Mouse (Mus musculus) limb, embryonic 10.5 days (tissue): Measurements from ENCODE around the gene Tyrp1. TPM values are rescaled to one million over a fixed set of nuclear protein-coding genes. Genes with fewer than 3 reads are reported as not detected.

Experiments used
- DNase-seq: peaks from one replicate; pipeline ENCODE4 v3.0.0-alpha.2; 2017; ENCODE audit warnings: low spot score
- H3K27ac ChIP-seq: fragments of 300-500 bp; sonication (generic); 2 replicates; pipeline ENCODE4 v1.5.1; 2016; ENCODE audit warnings: mild to moderate bottlenecking
- H3K27me3 ChIP-seq: fragments of 300-500 bp; sonication (generic); 2 replicates; pipeline ENCODE4 v1.6.1; 2016; ENCODE audit warnings: low read depth, mild to moderate bottlenecking; ENCODE audit not compliant: poor library complexity, severe bottlenecking
- H3K36me3 ChIP-seq: fragments of 300-500 bp; sonication (generic); 2 replicates; pipeline ENCODE4 v1.6.1; 2016; ENCODE audit warnings: mild to moderate bottlenecking, moderate library complexity
- H3K4me1 ChIP-seq: fragments of 300-500 bp; sonication (generic); 2 replicates; pipeline ENCODE4 v1.6.1; 2016
- H3K4me3 ChIP-seq: fragments of 300-500 bp; sonication (generic); 2 replicates; pipeline ENCODE4 v1.5.1; 2016; ENCODE audit warnings: mild to moderate bottlenecking, moderate library complexity
- H3K9me3 ChIP-seq: fragments of 300-500 bp; sonication (generic); replicated peaks from 2 replicates; pipeline ENCODE4 v1.6.1; 2016; ENCODE audit warnings: mild to moderate bottlenecking
- WGBS: fragments of 180-500 bp; shearing (Covaris S2); methylation state at CpG from one replicate; pipeline ENCODE4 v1.1.7; 2016; 5-methylcytosine and 5-hydroxymethylcytosine counted together
- polyA plus RNA-seq: library from polyadenylated mRNA; unstranded; fragments of >200 nt; fragmentation: Nextera tagmentation; extraction: Ambion mirVana; gene quantifications from 2 replicates; pipeline ENCODE4 v1.2.1, GENCODE M21; 2016

Gene Tyrp1
- polyA plus RNA-seq, result not detected in 2 replicates

DNA sequence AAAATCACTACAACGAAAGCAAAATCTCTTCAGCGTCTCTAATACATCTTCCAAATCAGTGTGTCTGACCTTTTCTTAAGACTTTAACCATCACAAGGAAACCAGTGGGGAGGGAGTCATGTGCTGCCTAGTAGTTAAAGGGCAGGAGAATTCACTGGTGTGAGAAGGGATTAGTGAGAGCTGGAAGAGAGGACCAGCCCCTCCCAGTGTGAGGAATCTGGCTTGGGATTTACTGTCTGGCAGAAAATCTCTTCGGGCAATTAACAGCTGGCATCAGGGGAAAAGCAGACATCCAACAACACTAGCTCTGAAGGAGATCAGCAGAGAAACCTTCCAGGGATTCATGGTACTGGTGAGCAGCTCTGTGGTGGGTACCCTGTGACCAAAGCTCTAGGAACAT is at the start of gene Tyrp1:
Gene Tyrp1, plus strand, starts transcription at position 74 of the 400 bp plus-strand sequence.
- Histone ChIP-seq H3K4me1 (no peaks in the 10 kb centered on the region), H3K9me3 (no peaks in the 10 kb centered on the region), H3K4me3 (no peak within 1 kb of the TSS), H3K36me3 (no peaks in the 10 kb centered on the region), H3K27ac (no peak within 1 kb of the TSS), H3K27me3 (no peaks in the 10 kb centered on the region)
- no peak for DNase-seq
- 50% methylated on average over 3 of the region's 3 CpGs for WGBS

DNA sequence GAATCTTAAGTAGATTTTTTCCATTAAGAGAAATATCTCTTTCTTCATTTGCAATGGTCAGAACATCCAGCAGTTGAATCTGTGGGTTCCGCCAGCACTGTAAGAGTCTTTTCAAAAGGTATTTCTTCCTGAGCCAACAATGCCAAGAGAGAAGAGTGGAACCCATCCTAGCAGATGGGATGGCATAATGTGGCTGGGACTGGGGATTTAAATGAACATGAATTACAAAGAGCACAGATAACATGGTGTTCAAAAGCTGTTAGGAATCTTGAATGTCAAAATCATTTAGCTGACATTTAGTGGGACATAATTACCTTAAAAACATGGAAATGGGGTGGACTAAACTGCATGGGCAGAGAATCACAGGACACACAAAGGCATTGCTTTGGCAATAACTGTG is 45.6 kb upstream of the Tyrp1 start:
- Histone ChIP-seq H3K9me3 (no peaks in the 10 kb centered on the region), H3K27ac (no peak overlapping the region), H3K4me1 (no peaks in the 10 kb centered on the region), H3K4me3 (no peak overlapping the region), H3K36me3 (no peaks in the 10 kb centered on the region), H3K27me3 (no peaks in the 10 kb centered on the region)
- WGBS, result 93% methylated on average over 1 of the region's 1 CpGs
- DNase-seq, result no peak

DNA sequence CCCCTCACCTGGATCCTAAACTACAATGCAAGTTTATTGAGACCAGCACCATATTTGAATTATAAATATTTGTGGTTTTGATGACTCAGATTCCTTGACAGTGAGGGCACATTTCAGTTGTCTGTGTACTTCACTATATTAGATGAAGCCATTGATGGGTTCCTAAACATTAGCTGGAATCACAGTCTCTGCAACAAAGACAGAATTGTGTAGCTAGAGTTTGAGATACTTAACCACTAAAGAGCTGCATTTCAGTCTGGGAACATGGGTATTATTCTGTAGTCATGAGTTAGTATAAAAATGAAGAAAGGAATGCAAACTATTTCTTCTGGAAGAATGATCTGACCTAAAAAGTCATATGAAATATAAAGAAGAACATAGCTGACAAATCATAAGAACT is 14.4 kb upstream of the Tyrp1 start:
- DNase-seq, result no peak
- Histone ChIP-seq H3K9me3 (no peaks in the 10 kb centered on the region), H3K27me3 (no peaks in the 10 kb centered on the region), H3K27ac (no peak overlapping the region), H3K4me1 (no peaks in the 10 kb centered on the region), H3K36me3 (no peaks in the 10 kb centered on the region), H3K4me3 (no peak overlapping the region)

DNA sequence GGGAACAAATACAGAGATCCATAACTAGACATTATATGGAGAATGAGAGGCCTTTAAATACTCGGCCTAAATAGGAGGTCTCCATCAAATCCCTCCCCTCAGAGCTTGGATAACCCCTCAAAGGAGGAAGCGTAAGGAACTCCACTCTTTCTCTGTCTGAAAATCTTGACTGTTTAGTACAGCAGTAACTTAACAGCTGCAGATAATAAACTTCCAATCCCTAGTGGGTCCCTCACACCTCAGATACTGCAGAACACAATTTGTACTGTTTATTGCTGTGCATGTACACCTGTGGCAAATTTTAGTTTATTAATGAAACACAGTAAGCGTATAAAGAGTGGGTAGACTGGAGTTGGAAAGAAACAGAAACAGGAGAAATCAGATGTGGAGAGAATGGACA is 12.0 kb upstream of the Tyrp1 start:
- H3K4me3 ChIP-seq, result no peak overlapping the region
- WGBS, result 85% methylated on average over 3 of the region's 3 CpGs
- no peaks in the 10 kb centered on the region for H3K9me3 ChIP-seq
- no peaks in the 10 kb centered on the region for H3K4me1 ChIP-seq
- H3K27ac ChIP-seq, result no peak overlapping the region
- DNase-seq, result no peak
- no peaks in the 10 kb centered on the region for H3K36me3 ChIP-seq
- no peaks in the 10 kb centered on the region for H3K27me3 ChIP-seq

DNA sequence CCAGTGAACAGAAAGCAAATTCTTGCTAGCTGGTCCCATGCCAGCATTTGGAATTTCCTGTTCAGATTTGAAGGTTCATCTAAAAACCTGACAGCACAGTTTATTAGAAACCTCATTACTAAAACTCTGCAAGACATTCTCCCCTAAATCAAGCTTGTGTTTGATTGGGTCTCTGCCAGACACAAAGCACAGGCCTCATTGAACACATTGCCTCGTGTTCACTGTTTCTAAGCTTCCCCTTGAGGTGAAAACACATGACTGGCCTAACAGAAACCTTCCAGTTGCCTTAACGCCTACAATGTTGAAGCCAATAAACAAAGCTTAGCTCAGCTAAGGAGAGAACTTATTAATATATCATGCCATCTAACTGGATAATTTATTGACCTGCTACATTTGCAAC is 5.7 kb upstream of the Tyrp1 start:
- H3K36me3 ChIP-seq, result no peaks in the 10 kb centered on the region
- no peak overlapping the region for H3K4me3 ChIP-seq
- no peak overlapping the region for H3K27ac ChIP-seq
- WGBS, result 73% methylated on average over 2 of the region's 2 CpGs
- H3K27me3 ChIP-seq, result no peaks in the 10 kb centered on the region
- H3K4me1 ChIP-seq, result no peaks in the 10 kb centered on the region
- DNase-seq, result no peak
- no peaks in the 10 kb centered on the region for H3K9me3 ChIP-seq

DNA sequence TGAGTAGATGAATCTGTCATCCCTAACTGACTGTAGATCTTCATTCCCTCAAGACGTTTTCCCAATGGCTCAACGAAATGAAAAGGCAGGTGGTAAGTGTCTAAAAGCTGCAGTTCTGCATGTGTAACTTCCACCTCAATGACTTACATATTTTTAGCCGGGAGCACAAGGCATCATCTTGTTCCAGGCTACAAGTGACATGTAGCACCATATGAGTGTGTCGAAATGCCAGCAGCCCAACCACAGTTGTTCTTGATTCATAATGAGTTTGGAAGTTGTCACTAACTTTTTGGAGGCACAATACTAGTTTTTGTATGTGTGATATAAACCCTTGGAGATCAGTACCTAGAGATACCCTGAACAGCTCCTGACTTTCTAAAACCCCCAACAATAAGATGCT is 5.4 kb downstream of the Tyrp1 start:
- DNase-seq, result no peak
- WGBS, result 88% methylated on average over 4 of the region's 4 CpGs
- Histone ChIP-seq H3K27ac (no peak overlapping the region), H3K4me3 (no peak overlapping the region), H3K36me3 (no peaks in the 10 kb centered on the region), H3K4me1 (no peaks in the 10 kb centered on the region), H3K27me3 (no peaks in the 10 kb centered on the region), H3K9me3 (no peaks in the 10 kb centered on the region)

DNA sequence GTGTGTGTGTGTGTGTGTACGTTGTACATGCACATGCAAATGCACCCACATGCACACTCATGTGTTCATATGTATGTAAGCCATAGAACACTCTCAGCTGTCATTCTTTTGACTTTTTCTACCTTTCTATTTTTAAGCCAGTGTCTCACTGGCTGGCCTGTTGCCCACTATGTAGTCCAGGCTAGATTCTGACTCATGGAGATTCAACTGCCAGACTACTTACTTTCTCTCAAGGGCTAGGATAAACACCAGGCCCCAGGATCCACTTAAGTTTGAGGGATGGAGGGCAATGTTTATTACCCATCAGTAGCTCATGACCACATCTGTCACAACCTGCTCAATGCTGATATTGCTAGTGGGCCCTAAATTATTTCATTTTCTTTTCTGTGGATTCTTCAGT is 8.1 kb downstream of the Tyrp1 start:
- Histone ChIP-seq H3K27me3 (no peaks in the 10 kb centered on the region), H3K36me3 (no peaks in the 10 kb centered on the region), H3K9me3 (no peaks in the 10 kb centered on the region), H3K4me1 (no peaks in the 10 kb centered on the region), H3K27ac (no peak overlapping the region), H3K4me3 (no peak overlapping the region)
- 71% methylated on average over 1 of the region's 1 CpGs for WGBS
- no peak for DNase-seq

DNA sequence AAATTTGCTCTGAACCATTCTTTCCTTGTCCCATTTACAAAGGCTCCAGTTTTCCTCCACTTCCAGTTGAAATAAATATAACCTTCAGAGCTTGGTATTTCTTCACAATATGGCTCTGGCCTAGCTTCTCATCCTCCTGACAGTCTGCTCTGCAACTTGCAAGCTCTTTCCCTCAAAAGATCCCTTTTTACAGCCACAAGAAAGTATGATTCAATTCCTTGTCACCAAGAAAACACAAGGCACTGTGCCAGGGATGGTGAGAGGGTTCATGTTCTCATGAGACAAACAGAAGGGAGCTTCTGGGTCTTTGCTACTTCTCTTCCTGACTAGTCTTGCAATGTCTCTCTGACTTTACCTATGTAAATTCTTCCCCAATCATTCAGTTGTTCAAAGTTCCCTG is 9.8 kb downstream of the Tyrp1 start:
- Histone ChIP-seq H3K9me3 (no peaks in the 10 kb centered on the region), H3K27ac (no peak overlapping the region), H3K4me3 (no peak overlapping the region), H3K27me3 (no peaks in the 10 kb centered on the region), H3K4me1 (no peaks in the 10 kb centered on the region), H3K36me3 (no peaks in the 10 kb centered on the region)
- DNase-seq, result no peak

DNA sequence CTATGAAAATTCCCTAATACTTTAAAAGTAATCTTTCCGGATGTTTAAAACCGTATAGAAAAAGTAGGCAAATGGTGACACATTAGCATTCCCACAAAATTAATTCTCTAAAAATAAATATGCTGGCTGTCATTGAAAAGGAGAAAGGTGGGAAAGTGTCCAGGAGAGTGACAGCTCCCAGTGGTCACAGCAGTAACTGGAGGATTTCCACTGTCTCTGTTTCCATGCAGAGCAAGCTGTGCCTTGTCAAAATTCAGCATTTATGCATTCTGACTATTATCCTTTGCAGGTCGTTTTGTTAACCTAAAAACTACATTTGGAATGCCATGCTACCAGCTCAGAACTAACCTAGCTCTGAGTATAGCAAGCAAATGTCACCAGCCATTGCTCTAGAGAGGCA is 12.1 kb downstream of the Tyrp1 start:
- no peaks in the 10 kb centered on the region for H3K36me3 ChIP-seq
- WGBS, result 80% methylated on average over 3 of the region's 3 CpGs
- no peaks in the 10 kb centered on the region for H3K9me3 ChIP-seq
- H3K4me1 ChIP-seq, result no peaks in the 10 kb centered on the region
- H3K4me3 ChIP-seq, result no peak overlapping the region
- H3K27me3 ChIP-seq, result no peaks in the 10 kb centered on the region
- no peak for DNase-seq
- H3K27ac ChIP-seq, result no peak overlapping the region

DNA sequence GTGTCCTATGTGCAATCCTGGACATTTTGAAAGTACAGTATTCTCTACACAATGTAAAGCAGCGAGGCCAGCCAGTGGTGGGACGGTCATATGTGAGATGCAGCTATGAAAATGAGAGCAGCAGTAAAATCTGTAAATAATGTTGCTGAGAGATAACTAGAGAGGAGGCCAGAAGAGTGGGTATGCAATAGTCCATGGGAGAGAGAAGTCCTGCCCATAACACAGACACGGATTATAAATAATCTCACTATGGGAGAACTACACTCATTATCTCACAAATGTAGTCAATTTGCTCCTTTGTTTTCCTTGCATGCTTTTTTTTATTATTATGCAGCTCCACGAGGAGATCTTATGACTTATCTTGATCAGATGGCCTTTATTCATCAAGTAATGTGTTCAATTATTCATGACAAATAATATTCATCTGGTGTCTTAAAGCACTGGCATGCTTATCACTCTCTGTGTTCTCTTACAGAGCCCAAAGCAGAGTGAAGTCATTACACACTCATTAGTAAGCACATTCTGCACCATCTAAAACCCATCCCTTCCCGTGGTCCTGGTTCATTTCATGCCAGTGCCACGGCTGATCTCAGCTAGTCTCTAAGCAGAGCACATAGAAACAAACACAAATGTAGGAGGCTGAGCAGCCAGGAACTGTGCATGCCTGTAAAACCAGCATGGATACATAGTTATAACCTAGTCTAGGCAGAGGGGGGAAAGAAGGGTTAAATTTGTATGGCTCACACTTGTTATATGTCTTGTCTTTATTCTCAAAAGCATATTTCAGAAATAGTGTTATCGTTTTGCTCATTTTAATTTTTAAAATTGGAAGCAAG is 18.9 kb downstream of the Tyrp1 start:
- Histone ChIP-seq H3K9me3 (no peaks in the 10 kb centered on the region), H3K4me3 (no peak overlapping the region), H3K27me3 (no peaks in the 10 kb centered on the region), H3K36me3 (no peaks in the 10 kb centered on the region), H3K4me1 (no peaks in the 10 kb centered on the region), H3K27ac (no peak overlapping the region)
- WGBS, result 84% methylated on average over 7 of the region's 7 CpGs
- DNase-seq, result no peak

DNA sequence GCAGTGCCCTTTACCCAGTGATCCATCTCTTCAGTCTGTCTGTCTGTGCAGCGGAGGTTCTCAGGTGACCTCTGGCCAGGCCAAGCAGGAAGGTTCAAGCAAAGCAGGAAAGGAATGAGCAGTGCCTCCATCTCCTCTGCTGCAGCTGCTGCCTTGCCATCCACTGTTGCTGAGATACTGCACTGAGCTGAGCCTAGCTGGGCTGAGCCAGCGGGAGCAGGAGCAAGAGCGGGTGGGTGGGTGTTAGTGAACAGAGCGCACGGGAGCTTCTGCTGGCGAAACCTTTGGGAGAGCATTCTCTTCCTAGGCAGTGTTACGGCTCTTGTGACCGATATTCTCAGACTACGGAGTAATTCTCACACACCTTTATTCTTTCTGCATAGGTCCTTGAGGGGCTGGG is 21.6 kb downstream of the Tyrp1 start:
- H3K27me3 ChIP-seq, result no peaks in the 10 kb centered on the region
- H3K4me1 ChIP-seq, result no peaks in the 10 kb centered on the region
- H3K4me3 ChIP-seq, result no peak overlapping the region
- WGBS, result 74% methylated on average over 9 of the region's 9 CpGs
- no peak for DNase-seq
- H3K9me3 ChIP-seq, result no peaks in the 10 kb centered on the region
- no peaks in the 10 kb centered on the region for H3K36me3 ChIP-seq
- no peak overlapping the region for H3K27ac ChIP-seq

DNA sequence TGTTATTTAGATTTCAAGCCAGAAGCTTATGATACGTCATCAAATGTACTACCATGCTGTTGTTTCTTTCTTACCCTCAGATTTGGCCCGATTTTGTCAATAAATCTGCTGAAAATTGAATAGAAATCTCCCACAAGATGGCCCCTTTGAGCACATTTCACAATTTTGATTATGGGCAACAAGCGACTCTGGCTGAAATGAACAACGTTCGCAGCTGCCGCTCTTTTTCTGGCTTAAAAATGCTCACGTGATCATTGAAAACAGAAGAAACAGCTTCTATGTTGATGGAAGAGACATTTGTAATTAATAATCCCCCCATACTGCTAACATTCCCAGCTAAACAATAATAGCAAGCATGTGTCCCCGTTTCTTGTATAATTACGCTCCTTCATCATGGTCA is 29.0 kb downstream of the Tyrp1 start:
- Histone ChIP-seq H3K36me3 (no peaks in the 10 kb centered on the region), H3K9me3 (no peaks in the 10 kb centered on the region), H3K27ac (no peak overlapping the region), H3K27me3 (0 out of 2 replicates have a peak, but pooled peaks cover 4% of the 10 kb centered on the region), H3K4me1 (peaks cover 5% of the 10 kb centered on the region; the same call in 1 of the 2 replicates), H3K4me3 (no peak overlapping the region)
- WGBS, result 84% methylated on average over 9 of the region's 9 CpGs
- DNase-seq, result no peak

DNA sequence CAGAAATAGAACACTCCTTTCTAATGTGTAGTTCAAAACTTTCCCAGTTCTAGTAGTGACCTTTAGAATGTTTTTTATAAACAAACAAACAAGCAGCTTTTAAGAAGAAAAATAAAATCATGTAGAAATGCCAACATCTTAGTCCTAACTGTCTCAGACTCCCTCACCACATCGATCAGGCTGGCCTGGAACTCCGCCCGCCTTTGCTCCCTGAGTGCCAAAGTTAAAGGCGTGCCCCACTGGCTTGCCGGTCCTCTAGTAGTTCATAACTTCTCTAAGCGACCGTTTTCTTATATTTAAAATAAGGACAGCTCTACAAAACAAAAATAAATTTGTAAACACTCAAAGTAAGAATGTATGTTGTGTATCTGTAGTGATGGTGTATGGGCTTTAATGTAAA is 30.0 kb downstream of the Tyrp1 start:
- Histone ChIP-seq H3K9me3 (no peaks in the 10 kb centered on the region), H3K27me3 (0 out of 2 replicates have a peak, but pooled peaks cover 4% of the 10 kb centered on the region), H3K4me3 (no peak overlapping the region), H3K27ac (no peak overlapping the region), H3K36me3 (no peaks in the 10 kb centered on the region), H3K4me1 (peaks cover 5% of the 10 kb centered on the region; the same call in 1 of the 2 replicates)
- WGBS, result 58% methylated on average over 7 of the region's 7 CpGs
- no peak for DNase-seq

DNA sequence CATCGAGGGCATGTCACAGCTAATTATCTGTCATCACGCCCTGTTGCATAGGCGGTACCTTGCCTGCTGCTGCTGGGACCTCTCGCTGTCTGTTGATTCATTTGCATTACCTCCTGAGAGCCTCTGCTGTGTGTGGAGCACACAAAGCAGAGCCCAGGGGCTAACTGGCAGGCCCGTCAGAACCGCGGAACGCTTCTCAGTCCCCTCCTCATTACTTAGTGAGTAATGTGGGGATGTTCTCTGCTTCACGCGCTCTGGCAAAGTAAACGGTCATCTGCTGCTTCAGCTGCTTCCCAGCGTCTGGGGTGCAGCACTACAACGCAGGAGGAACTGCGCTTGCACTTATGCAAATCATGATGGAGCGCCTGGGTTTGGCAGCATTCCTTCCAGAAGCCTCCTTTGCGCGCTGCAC is 30.6 kb downstream of the Tyrp1 start:
- WGBS, result under 1% methylated on average over 17 of the region's 17 CpGs
- no peak overlapping the region for H3K27ac ChIP-seq
- H3K4me3 ChIP-seq, result peak overlapping the region; percentile 48
- DNase-seq, result peak; percentile 43
- H3K27me3 ChIP-seq, result 0 out of 2 replicates have a peak, but pooled peaks cover 4% of the 10 kb centered on the region
- H3K9me3 ChIP-seq, result no peaks in the 10 kb centered on the region
- peaks cover 5% of the 10 kb centered on the region; the same call in 1 of the 2 replicates for H3K4me1 ChIP-seq
- no peaks in the 10 kb centered on the region for H3K36me3 ChIP-seq
